Mouse (Mus musculus) ES-E14 (cell line): Measurements from ENCODE around the gene Mmp28. TPM values are rescaled to one million over a fixed set of nuclear protein-coding genes. Genes with fewer than 3 reads are reported as not detected.

Experiments used
- DNase-seq: peaks from one replicate; pipeline ENCODE4 v3.0.0-alpha.2; 2013; ENCODE audit warnings: low read depth, low spot score
- H3K27ac ChIP-seq: 2 replicates; pipeline ENCODE4 v1.5.1; 2012; ENCODE audit warnings: low read depth, mild to moderate bottlenecking, low read length, moderate library complexity, mixed read lengths; ENCODE audit not compliant: poor library complexity, insufficient read depth, severe bottlenecking
- H3K36me3 ChIP-seq: 2 replicates; pipeline ENCODE4 v1.6.1; 2012; ENCODE audit warnings: mild to moderate bottlenecking, low read length, moderate library complexity, mixed read lengths; ENCODE audit not compliant: control insufficient read depth, poor library complexity, insufficient read depth, severe bottlenecking
- H3K4me1 ChIP-seq, 2 experiments: fragments of 150-350 bp in 1 of 2; sonication (generic) in 1 of 2; 2 replicates each; pipeline ENCODE4 v1.6.1; 2012; ENCODE audit warnings: low read length in 2 of 2, mild to moderate bottlenecking in 1 of 2, mixed read lengths in 1 of 2; ENCODE audit not compliant: control insufficient read depth in 2 of 2, insufficient read depth in 2 of 2, poor library complexity in 1 of 2
- H3K4me3 ChIP-seq, 2 experiments: fragments of 150-350 bp in 1 of 2; sonication (generic) in 1 of 2; 2 replicates each; pipeline ENCODE4 v1.5.1; 2012; ENCODE audit warnings: low read length in 2 of 2, low read depth in 1 of 2, mild to moderate bottlenecking in 1 of 2, mixed read lengths in 1 of 2; ENCODE audit not compliant: insufficient read depth in 1 of 2, poor library complexity in 1 of 2, severe bottlenecking in 1 of 2
- H3K9ac ChIP-seq: 2 replicates; pipeline ENCODE4 v1.6.1; 2012; ENCODE audit warnings: low read depth, mild to moderate bottlenecking, low read length, mixed read lengths; ENCODE audit not compliant: poor library complexity, insufficient read depth, severe bottlenecking
- H3K9me3 ChIP-seq: fragments of 150-350 bp; sonication (generic); 2 replicates; pipeline ENCODE4 v1.6.1; 2012; ENCODE audit warnings: low read depth, mild to moderate bottlenecking, low read length; ENCODE audit not compliant: control insufficient read depth, insufficient read depth
- CHD2 ChIP-seq: IDR thresholded peaks from 2 replicates; pipeline ENCODE4 v1.6.1; 2014; ENCODE audit warnings: mild to moderate bottlenecking, low read depth, low read length, inconsistent platforms
- HCFC1 ChIP-seq: IDR thresholded peaks from 2 replicates; pipeline ENCODE4 v1.6.1; 2012; ENCODE audit warnings: low read length, inconsistent platforms, borderline replicate concordance; ENCODE audit not compliant: insufficient read depth
- MAFK ChIP-seq: IDR thresholded peaks from 2 replicates; pipeline ENCODE4 v1.6.1; 2014; ENCODE audit warnings: mild to moderate bottlenecking, low read depth, low read length, inconsistent platforms; ENCODE audit not compliant: insufficient read depth
- ZC3H11A ChIP-seq: IDR thresholded peaks from 2 replicates; pipeline ENCODE4 v1.6.1; 2012; ENCODE audit warnings: low read depth, mild to moderate bottlenecking, inconsistent platforms, low read length, borderline replicate concordance
- ZNF384 ChIP-seq: IDR thresholded peaks from 2 replicates; pipeline ENCODE4 v1.6.1; 2012; ENCODE audit warnings: low read depth, low read length, inconsistent platforms
- in situ Hi-C, 2 experiments: fragments of 600-800 bp; cut with MboI; formaldehyde crosslinking; loops; one replicate each; pipeline ENCODE4 v1.15.1; 2025; ENCODE audit warnings: low sequenced_read_pairs in 2 of 2, inconsistent platforms in 1 of 2; ENCODE audit not compliant: unreplicated experiment in 2 of 2
- total RNA-seq: library from RNA; depleted of rRNA; stranded (reverse); fragments of 300-350 nt; gene quantifications from 2 replicates; pipeline ENCODE4 v1.2.3, GENCODE M21; 2012

Gene Mmp28
- total RNA-seq, 1 experiment: 1.3 TPM

DNA sequence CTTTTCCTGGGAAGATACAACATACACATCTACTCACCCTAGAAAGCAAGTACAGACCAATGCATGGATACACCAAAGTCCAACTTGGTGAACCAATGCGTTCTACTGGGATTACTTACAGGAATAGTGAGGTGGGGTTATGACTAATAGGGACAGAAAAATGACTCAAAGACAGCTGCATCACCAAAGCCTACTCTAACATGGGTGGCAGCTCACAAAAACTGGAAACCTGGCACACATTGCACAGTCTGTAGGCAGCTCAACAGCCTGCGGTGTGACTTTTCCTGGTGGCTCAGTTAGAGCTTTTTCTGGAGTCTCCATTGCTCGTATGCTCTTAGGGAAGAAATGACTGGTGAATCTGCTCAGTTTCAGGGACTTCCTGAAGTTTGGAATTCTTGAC is 5.9 kb upstream of the Mmp28 start:
- no peak for DNase-seq
- Histone ChIP-seq H3K4me3 (no peak overlapping the region), H3K27ac (no peak overlapping the region), H3K9ac (no peak overlapping the region), H3K36me3 (no peaks in the 10 kb centered on the region), H3K4me1 (no peaks in the 10 kb centered on the region), H3K9me3 (peaks cover 14% of the 10 kb centered on the region)
- in situ Hi-C loops: no loop called here
- TF ChIP-seq MAFK: no peak
- no peak for TF ChIP-seq CHD2
- TF ChIP-seq ZC3H11A: no peak
- no peak for TF ChIP-seq ZNF384
- TF ChIP-seq HCFC1: no peak

- Histone ChIP-seq H3K9ac (no peak overlapping the region), H3K27ac (no peak overlapping the region), H3K36me3 (no peaks in the 10 kb centered on the region), H3K9me3 (peaks cover 14% of the 10 kb centered on the region), H3K4me3 (no peak overlapping the region), H3K4me1 (no peaks in the 10 kb centered on the region)
- TF ChIP-seq ZC3H11A (no peak), CHD2 (no peak), ZNF384 (no peak), HCFC1 (no peak), MAFK (no peak)
- DNase-seq: no peak
- in situ Hi-C loops: no loop called here
Observed at GRCm38 (mm10) chr11:83467120-83467652, 4.3 kb upstream of the Mmp28 start.

DNA sequence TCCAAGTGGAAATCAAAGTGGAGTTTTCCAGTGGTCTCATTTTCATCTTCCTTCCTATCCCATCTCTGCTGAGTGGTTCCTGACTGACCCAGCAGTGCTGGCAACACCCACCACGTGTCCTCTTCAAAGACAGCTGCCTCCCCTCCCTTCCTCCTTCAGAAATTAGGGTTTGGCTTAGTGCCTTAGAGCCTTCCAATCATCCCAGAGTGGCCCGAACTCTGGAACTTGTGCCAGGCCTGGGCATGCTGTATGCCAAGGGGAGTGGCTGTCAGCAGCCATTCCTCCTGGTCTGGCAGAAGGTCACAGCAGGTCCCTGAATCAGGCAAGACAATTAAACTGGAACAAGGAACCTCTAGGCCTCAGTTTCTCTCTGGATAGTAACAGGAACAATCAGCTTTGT is 3.1 kb upstream of the Mmp28 start:
- peaks cover 12% of the 10 kb centered on the region for H3K9me3 ChIP-seq
- no peak for DNase-seq
- no peaks in the 10 kb centered on the region for H3K4me1 ChIP-seq
- no peak overlapping the region for H3K4me3 ChIP-seq
- no peak overlapping the region for H3K27ac ChIP-seq
- no peaks in the 10 kb centered on the region for H3K36me3 ChIP-seq
- no peak for TF ChIP-seq MAFK
- TF ChIP-seq CHD2: no peak
- TF ChIP-seq ZC3H11A: no peak
- no peak for TF ChIP-seq HCFC1
- no peak for TF ChIP-seq ZNF384
- no peak overlapping the region for H3K9ac ChIP-seq
- in situ Hi-C loops: no loop called here

DNA sequence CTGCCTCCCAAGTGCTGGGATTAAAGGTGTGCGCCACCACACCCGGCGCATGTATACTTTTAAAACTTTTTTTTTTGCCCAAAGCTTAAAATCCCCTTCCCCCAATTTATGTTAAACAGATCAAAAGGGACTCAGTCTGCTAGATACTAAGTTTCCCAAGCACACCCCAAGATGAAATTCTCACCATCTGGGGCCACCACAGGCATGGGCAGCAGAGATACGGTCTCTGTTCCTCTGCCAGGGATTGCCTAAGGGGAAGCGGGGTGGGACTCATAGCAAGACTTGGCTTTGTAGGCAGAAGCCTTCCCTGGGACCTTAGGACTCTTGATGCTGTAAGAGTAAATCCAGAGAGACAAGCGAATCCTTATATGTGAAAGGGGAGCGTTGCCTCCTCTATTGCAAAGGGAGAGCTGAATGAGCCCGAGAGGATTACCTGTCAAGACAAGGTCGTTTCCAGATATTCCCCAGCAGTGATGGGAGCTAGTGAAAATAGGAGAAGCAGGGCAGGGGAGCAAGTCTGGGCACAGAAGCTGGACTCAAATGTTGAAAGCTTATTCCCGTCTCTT is 1.3 kb downstream of the Mmp28 start:
- no peaks in the 10 kb centered on the region for H3K36me3 ChIP-seq
- no peaks in the 10 kb centered on the region for H3K4me1 ChIP-seq
- TF ChIP-seq MAFK (no peak), HCFC1 (no peak), CHD2 (no peak)
- no peak for DNase-seq
- no peak overlapping the region for H3K27ac ChIP-seq
- no peaks in the 10 kb centered on the region for H3K9me3 ChIP-seq
- in situ Hi-C loops: no loop called here
- H3K9ac ChIP-seq: no peak overlapping the region
- no peak overlapping the region for H3K4me3 ChIP-seq

DNA sequence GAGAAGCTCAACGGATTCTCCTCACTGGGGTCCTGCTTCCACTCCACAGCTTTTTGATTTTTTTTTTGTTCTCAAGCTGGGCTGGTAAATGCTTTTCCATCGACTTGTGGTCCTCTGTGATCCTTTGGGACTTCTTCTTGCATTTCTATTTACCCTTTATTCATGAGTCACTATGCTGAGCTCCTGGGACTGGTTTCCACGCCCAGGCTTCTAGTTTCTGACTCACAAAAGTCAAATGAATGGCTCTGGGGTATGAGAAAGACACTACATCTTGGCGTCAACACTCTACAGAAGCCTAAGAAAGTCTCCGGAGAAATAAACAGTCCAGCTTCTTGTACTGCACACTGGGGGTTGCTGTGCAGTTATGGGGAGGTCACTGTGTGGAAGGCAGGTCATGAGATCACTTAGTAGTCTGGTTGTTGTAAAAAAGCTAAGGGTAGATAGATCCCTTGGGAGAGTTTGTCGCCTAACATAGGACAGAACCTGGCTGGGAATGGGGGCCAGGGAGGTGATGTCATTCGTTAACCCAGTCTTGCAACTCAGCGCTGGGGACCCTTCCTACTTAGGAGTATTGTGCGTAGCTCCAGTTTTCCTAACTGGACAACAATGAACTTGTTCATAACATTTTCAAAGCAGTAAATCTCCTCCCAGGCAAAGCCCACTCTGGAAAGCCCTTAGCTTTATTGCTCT is 4.8 kb downstream of the Mmp28 start:
- H3K4me3 ChIP-seq: no peak overlapping the region
- no peaks in the 10 kb centered on the region for H3K9me3 ChIP-seq
- in situ Hi-C loops: no loop called here
- 0 out of 4 replicates have a peak, but pooled peaks cover 0 to 2% of the 10 kb centered on the region in 2 experiments for H3K4me1 ChIP-seq
- TF ChIP-seq ZC3H11A: no peak
- no peak for TF ChIP-seq CHD2
- TF ChIP-seq HCFC1: no peak
- no peak for TF ChIP-seq MAFK
- TF ChIP-seq ZNF384: no peak
- no peak for DNase-seq
- no peak overlapping the region for H3K27ac ChIP-seq
- H3K9ac ChIP-seq: no peak overlapping the region
- no peaks in the 10 kb centered on the region for H3K36me3 ChIP-seq
